8 mouse cellular contexts compared by ENCODE assay signal in the genomic region with DNA sequence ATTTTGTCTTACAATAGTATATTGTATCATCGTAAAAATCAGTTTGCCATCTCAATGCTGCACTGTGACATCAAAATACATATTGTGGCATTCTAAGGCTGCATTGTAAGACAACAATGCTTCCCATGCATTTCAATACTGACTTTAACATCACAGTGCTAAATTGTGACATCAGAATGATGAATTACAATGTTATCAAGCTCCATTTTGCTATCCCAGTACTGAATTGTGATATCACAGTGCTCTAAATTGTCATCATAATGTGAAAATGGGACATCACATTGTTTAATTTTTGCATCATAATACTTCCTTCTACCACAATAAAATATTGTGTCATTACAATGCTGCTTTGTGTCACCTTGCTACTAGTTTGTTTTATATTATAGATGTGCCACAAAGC.
A peak's percentile ranks its signal among the peaks of the same experiment; 100 is the strongest.
DNase-seq lines count a peak whose midpoint lies in the region; ATAC-seq and TF ChIP-seq lines count a peak whose summit lies in the region.

No protein-coding gene starts in this region.

- H3K36me3 ChIP-seq in kidney, embryonic 16.5 days (ENCODE audit: insufficient read depth, low read length): no peaks in the 10 kb centered on the region
- no peaks in the 10 kb centered on the region for H3K36me3 ChIP-seq in forebrain, embryonic 10.5 days (replicated peaks)
- H3K36me3 ChIP-seq in intestine, postnatal 0 days (ENCODE audit: control insufficient read depth, insufficient read depth): no peaks in the 10 kb centered on the region
- H3K36me3 ChIP-seq in neural tube, embryonic 12.5 days: no peaks in the 10 kb centered on the region

- H3K9me3 ChIP-seq in kidney, embryonic 16.5 days (ENCODE audit: low read length): no peaks in the 10 kb centered on the region
- no peaks in the 10 kb centered on the region for H3K9me3 ChIP-seq in forebrain, embryonic 10.5 days
- no peaks in the 10 kb centered on the region for H3K9me3 ChIP-seq in intestine, postnatal 0 days (ENCODE audit: control insufficient read depth)
- no peaks in the 10 kb centered on the region for H3K9me3 ChIP-seq in neural tube, embryonic 12.5 days

- H3K27ac ChIP-seq in kidney, embryonic 16.5 days (ENCODE audit: low read length): no peak overlapping the region
- no peak overlapping the region for H3K27ac ChIP-seq in forebrain, embryonic 10.5 days
- H3K27ac ChIP-seq in intestine, postnatal 0 days (ENCODE audit: low read depth, low read length): no peak overlapping the region
- H3K27ac ChIP-seq in neural tube, embryonic 12.5 days: no peak overlapping the region

- no peaks in the 10 kb centered on the region for H3K4me1 ChIP-seq in kidney, embryonic 16.5 days (ENCODE audit: insufficient read depth, low read length)
- H3K4me1 ChIP-seq in forebrain, embryonic 10.5 days: 0 out of 2 replicates have a peak, but pooled peaks cover 3% of the 10 kb centered on the region
- no peaks in the 10 kb centered on the region for H3K4me1 ChIP-seq in intestine, postnatal 0 days (replicated peaks; ENCODE audit: control insufficient read depth, insufficient read depth, low read length)
- no peaks in the 10 kb centered on the region for H3K4me1 ChIP-seq in neural tube, embryonic 12.5 days

- no peak for ATAC-seq in kidney, embryonic 16.5 days (ENCODE audit: low FRiP score, low TSS enrichment)
- no peak for ATAC-seq in intestine, postnatal 0 days
- 0 out of 2 replicates have a peak, but pooled peaks have one; percentile 7 for ATAC-seq in neural tube, embryonic 12.5 days (ENCODE audit: low FRiP score, low read depth)

- DNase-seq in kidney, postnatal 36 days: no peak
- no peak for DNase-seq in forebrain, embryonic 10.5 days (ENCODE audit: extremely low spot score, low spot score)
- no peak for DNase-seq in adrenal gland, adult 18-20 months (ENCODE audit: low spot score in 2 of 2)
- DNase-seq in left cerebral cortex, adult 8-10 months (ENCODE audit: low spot score in 2 of 2): no peak
- DNase-seq in right cerebral cortex, postnatal 14 days: no peak

- 94% methylated on average over 1 of the region's 1 CpGs for WGBS in kidney, embryonic 16.5 days
- 87% methylated on average over 1 of the region's 1 CpGs for whole genome bisulfite sequencing in forebrain, embryonic 10.5 days
- WGBS in intestine, postnatal 0 days: 91% methylated on average over 1 of the region's 1 CpGs
- 91% methylated on average over 1 of the region's 1 CpGs for WGBS in neural tube, embryonic 12.5 days

- peak overlapping the region; percentile 47 for H3K4me3 ChIP-seq in kidney, embryonic 16.5 days (ENCODE audit: low read length)
- peak overlapping the region; percentile 58 for H3K4me3 ChIP-seq in forebrain, embryonic 10.5 days
- H3K4me3 ChIP-seq in intestine, postnatal 0 days (ENCODE audit: low read depth, low read length): peak overlapping the region; percentile 40; the same call in 1 of the 2 replicates
- H3K4me3 ChIP-seq in neural tube, embryonic 12.5 days: no peak overlapping the region

- no peak overlapping the region for H3K9ac ChIP-seq in kidney, embryonic 16.5 days (replicated peaks; ENCODE audit: low read length)
- H3K9ac ChIP-seq in intestine, postnatal 0 days (ENCODE audit: low read depth, low read length): no peak overlapping the region
- H3K9ac ChIP-seq in neural tube, embryonic 12.5 days: no peak overlapping the region

- peak overlapping the region; percentile 59 for H3K4me2 ChIP-seq in kidney, embryonic 16.5 days (replicated peaks; ENCODE audit: low read depth, low read length)
- H3K4me2 ChIP-seq in intestine, postnatal 0 days (replicated peaks; ENCODE audit: low read depth): peak overlapping the region; percentile 79
- H3K4me2 ChIP-seq in neural tube, embryonic 12.5 days (replicated peaks): peak overlapping the region; percentile 61

- H3K27me3 ChIP-seq in kidney, embryonic 16.5 days (ENCODE audit: insufficient read depth, low read length): no peaks in the 10 kb centered on the region
- H3K27me3 ChIP-seq in forebrain, embryonic 10.5 days (ENCODE audit: poor library complexity, severe bottlenecking): peaks cover 16% of the 10 kb centered on the region
- H3K27me3 ChIP-seq in intestine, postnatal 0 days (replicated peaks; ENCODE audit: control insufficient read depth, insufficient read depth, low read length): no peaks in the 10 kb centered on the region
- H3K27me3 ChIP-seq in neural tube, embryonic 12.5 days (replicated peaks): no peaks in the 10 kb centered on the region

- TF ChIP-seq CTCF in intestine, postnatal 0 days (IDR thresholded peaks at IDR 0.05; ENCODE audit: low read depth): no peak
